Mouse (Mus musculus) heart, postnatal 25 days (tissue): ENCODE data around the gene Isyna1. TPM values are rescaled to one million over a fixed set of nuclear protein-coding genes. Genes with fewer than 3 reads are reported as not detected.

ENCODE experiments used
- DNase-seq: peaks from one replicate; pipeline ENCODE4 v3.0.0; 2022; ENCODE audit warnings: low spot score
- intact Hi-C: fragments of 180-260 bp; cut with DNase I; formaldehyde crosslinking; loops from one replicate; pipeline ENCODE4 v1.15.1; 2025
- total RNA-seq, 2 experiments: library from RNA; stranded (reverse); gene quantifications; 2 replicates each; pipeline ENCODE4 v1.2.3; 2021

Isyna1 gene
- total RNA-seq, 2 experiments from 2014 or later: 21.5 to 25.1 TPM

DNA sequence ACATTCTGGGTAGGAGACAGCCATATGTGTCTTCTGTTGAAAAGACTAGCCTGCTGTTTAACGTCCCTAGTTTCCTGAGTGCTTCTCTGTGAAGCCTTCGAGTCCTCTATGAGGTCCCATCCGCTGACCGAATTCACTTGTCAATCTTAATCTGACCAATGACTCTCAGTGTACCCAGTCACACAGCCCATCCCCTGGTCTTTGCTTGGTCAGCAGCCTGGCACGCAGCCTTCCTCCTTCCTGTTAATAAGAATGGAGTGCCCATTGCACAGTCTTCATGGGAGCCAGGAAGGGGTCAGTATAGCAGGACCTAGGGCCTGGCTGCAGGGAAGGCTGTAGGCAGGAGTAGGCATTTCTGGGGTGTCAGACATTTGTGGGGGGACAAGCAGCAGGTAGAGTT, 20.3 kb downstream of the Isyna1 start:
- intact Hi-C loops: loop anchor here (5.0 kb wide), 2 partner anchors 38 to 143 kb away; no protein-coding TSS in a partner anchor
- no peak for DNase-seq

DNA sequence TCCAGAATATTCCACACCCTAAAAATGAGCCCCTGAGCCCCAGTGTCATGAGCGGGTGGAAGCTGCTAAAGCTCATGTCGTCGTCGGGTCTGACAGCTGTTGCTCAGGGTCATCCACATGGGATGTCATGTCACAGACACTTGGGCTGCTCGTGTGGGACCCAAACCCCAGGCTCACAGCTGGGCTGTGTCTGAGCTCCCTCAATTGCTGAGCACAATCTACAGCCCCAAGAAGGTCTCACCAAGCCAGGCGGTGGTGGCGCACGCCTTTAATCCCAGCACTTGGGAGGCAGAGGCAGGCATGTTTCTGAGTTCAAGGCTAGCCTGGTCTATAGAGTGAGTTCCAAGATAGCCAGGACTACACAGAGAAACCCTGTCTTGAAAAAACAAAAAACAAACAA, 21.1 kb downstream of the Isyna1 start:
- intact Hi-C loops: no loop called here
- no peak for DNase-seq

DNA sequence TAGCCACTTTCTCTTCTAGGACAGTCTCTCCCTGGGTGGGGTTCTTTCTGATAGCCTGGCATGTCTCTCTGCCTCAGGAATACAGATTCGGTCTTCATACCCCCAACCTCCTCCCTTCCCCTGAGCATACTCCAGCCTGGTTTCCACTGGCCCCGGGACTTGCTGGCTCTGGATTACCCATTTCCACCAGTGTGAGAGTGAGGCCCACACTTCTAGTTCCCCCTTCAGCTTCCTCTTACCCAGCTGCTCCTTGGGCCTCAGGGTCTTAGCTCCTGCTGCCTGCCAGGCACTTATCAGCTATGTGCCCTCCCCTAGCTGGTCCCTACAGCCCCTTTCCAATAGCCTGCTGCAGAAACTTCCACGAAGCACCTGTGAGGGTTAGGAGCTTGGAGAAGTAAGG, 21.7 kb downstream of the Isyna1 start, which contains the start of gene Lrrc25:
TSS of gene Lrrc25 (plus strand) at position 262 of the 400 bp plus-strand sequence.
- intact Hi-C loops: no loop called here
- DNase-seq: no peak

DNA sequence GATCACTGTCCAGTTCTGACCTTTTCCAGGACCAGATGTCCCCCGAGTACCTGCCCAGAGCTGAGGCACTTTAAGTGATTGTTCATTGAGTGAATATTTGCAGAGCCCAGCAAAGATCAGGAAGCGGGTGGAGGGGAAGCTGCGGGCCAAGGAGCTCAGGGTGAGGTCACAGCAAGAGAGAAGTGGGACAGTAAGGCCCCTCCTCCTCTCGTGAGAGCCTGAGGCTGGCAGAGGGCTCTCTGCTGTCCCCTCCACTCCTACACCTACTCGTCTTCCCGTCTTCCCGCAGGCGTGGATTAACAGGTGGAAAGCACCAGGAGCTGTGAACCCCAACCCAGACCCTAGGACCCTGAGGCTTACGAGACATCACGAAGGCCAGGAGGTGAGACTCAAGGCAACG, 22.5 kb downstream of the Isyna1 start:
- no peak for DNase-seq
- intact Hi-C loops: no loop called here

DNA sequence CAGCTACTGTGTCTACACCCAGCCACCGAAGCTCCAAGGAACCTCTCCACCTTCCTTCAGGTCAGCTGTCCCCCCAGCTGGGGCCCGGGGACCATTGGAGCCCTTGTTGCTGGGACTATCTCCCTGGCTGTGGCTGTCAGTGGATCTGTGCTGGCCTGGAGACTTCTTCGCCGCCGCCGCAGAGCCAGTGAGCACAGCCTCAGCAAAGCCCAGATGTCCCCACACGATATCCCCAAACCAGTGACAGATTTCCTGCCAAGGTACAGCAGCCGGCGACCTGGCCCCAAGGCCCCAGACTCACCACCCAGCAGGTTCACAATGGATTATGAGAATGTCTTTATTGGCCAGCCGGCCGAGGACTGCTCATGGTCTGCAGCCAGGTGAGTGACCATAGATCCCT, 23.8 kb downstream of the Isyna1 start:
- intact Hi-C loops: no loop called here
- DNase-seq: no peak

DNA sequence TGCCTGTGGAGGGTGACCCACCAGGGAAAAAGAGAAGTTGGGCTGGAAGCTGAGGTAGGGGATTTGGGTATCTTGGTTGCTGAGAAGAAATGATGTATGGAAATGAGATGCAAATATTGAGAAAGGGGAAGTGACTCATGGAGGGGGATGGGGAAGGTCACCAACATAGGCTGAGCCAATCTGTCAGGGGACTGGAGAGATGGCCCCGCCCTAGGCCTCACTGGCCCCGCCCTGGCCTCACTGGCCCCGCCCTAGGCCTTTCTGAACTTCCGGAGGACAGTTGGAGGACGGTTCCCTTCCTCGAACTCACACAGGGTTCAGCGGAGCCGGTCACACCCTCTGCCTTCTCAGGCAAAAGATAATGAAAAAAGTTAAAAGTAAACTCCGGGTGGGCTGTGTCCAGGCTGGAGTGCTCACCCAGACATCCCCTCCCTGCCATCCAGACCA, 24.7 kb downstream of the Isyna1 start:
- intact Hi-C loops: no loop called here
- no peak for DNase-seq

DNA sequence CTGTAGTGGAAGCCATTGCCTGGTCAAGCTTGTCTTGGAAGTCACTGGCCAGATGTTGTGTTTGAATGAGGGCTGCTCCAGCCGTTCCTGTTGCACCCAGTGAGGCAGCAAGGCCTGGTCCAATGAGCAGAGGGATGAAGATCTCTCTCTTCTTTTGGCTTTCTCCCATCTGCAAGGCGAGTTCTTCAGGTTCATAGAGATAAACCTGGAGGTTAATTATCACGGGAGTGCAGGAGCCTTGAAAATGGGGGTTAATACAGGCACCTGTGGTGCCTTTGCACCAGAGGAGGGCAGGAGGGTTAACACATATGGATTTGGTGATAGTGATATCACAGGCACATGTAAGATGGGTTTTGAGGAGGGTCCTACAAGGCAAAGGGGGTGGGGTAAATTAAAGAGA, 28.0 kb downstream of the Isyna1 start:
- intact Hi-C loops: no loop called here
- DNase-seq: no peak

DNA sequence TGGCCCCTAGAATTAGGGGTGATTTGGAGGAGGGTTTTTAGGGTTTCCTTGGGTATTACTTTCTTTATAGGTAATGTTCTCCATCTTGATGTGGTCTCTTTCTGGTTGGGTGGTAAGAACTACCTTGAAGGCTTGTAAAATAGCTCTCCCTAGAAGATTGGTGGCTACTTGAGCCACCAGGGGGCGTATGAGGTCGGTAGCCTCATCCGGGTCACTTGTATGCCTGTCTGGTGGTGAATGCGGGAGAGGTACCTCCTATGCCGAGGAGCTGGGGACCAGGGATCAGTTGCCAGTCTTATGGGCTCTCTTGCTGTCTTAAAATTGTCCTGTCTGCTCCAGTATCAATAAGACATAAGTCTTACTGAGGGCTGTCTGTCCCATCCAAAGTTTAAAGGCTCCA, 30.9 kb downstream of the Isyna1 start:
- intact Hi-C loops: no loop called here
- no peak for DNase-seq

DNA sequence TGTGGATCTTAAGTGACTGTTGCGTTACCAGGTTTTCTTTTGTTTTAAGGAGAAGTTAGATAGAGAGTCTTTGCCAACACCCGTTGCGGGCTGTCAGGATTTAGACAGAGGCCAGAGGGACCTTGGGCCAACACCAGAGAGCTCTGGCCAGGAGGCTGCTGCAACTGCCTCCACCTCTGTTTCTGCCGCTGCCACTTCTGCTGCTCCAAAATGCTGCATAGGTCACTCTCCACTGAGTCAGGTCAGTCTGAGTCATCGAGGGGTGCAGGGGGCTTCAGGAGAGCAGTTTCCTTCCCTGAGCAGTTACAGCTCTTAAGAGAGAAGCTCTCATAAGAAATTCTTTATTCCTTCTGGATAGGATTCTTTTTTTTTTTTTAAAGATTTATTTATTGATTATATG, 32.9 kb downstream of the Isyna1 start:
- intact Hi-C loops: no loop called here
- no peak for DNase-seq

DNA sequence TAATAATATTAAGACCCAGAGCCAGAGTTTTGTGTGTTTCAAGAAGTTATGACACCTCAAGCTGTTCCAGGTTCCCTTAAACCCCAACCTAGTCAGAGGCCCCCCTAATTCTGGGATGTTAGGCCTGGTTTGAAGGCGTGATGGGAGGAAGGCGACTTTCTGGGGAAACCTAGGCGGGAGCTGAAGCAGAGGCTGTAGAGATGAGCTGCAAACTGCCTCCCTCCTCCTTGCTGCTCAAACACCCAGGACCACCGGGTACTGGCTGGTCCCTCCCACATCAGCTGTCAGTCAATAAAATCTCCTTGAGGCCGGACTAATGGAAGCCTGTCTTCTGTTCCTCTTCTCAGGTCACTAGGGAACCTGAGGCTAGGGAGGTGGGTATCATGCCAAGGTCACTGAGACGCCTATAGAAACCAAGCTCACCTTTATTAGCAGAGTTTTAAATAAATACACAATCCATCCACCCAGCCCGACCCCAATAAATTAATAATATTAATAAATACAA, 34.9 kb downstream of the Isyna1 start:
- intact Hi-C loops: loop anchor here (1.0 to 2.0 kb wide), 2 partner anchors 16 to 22 kb away; no protein-coding TSS in a partner anchor
- DNase-seq: no peak

DNA sequence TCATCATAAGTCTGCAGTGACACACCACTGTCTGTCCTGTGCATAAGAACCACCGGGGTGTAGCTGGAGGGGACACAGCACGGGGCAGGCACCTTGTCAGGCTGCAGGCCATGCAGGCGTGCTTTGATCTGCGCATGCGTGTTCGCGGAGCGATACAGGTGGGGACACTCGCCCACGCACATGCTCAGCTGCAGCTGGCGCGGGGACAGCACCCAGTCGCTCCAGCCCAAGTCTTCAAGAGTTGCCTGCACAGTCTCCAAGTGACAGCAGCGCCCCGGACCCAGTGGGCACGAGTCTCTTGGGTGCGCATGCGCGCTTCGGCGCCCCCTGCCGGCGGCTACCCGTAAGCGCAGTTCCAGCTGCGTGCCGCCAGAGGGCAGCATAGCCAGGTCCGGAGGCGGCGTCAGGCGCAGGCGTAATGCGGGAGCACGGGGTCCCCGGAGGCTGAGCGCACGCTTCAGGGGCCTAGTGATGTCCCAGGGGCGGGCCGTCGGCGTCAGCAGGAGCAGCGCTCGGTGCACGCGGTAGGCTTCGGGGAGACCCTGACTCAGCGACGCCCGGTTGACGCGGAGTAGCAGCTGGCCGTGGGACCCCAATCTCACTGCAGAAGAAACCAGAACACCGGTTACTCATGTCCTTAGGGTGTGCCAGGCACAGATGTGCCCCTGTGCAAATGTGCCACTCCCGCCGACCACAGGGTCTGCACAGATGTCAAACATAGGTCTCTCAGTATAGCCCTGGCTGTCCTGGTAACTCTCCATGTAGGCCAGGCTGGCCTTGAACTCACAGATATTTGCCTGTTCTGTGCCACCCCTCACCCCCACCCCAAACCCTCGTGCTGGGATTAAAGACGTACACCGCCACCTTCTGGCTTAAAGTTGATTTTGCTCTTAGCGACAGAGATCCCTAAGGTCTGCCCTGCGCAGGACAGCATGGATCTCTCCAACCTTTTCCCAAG, 35.7 kb downstream of the Isyna1 start:
- peak; percentile 79 for DNase-seq
- intact Hi-C loops: loop anchor here (1.0 to 2.0 kb wide), 3 partner anchors 17 to 71 kb away; no protein-coding TSS in a partner anchor

DNA sequence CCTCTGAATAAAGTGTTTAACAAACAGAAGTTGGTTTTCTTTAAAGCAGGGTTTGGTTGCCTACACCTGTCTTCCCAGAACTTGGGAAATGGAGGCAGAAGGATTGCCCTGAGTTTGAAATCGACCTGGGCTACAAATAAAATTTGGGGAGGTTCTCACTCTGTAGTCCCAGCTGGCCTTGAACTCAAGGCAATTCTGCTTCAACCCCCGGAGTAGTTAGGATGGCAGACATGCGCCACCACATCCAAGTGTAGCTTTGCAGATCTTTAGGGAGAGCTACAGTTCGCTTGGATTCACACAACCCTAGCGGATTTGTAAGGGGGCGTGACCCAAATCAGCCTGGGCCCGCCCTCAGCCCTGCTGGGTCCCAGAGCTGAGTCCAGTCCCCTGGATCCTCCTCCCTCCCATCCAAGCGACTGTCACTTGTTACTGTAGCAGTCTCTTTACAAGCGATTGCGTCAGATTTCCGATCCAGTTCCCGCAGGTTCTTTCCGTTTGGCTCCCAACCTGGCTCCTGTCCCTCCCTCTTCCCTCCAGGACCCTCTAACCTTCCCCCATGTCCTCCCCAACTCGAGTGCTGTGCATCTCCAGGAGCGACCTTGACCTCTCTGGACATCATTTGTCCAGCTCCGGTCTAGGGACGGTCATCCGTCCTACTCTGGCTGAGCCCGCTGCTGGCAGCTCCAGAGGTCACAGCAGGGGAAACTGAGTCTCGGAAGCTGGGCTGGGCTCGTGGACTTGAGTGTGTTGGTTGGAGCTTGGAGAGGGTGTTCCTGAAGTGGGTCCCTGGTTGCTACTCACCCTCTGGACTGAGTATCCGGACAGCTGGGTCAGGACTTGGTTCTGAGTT, 36.6 kb downstream of the Isyna1 start:
- intact Hi-C loops: loop anchor here (2.0 kb wide), 1 partner anchor 70 kb away; no protein-coding TSS in a partner anchor
- DNase-seq: peak; percentile 57

DNA sequence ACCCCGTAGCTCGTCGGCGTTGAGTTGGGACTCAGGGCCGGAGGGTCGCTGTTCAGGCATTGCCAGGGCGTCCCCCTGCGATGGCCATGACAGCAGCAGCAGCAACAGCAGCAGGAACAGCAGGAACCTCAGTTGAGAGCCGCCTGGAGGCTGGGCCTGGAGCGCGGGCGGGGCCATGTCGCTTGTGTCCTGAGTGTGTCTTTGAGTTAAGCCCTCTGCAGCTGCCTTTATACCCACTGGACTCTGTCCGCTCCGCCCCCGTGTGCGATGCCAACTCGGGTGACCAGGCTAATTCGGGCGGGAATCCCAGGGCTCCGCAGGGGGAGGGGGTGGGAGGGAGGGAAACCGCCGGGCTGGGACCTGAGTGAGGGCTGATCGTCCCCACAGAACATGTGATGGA, 37.3 kb downstream of the Isyna1 start:
- intact Hi-C loops: loop anchor here (2.0 kb wide), 1 partner anchor 69 kb away; no protein-coding TSS in a partner anchor
- DNase-seq: no peak

DNA sequence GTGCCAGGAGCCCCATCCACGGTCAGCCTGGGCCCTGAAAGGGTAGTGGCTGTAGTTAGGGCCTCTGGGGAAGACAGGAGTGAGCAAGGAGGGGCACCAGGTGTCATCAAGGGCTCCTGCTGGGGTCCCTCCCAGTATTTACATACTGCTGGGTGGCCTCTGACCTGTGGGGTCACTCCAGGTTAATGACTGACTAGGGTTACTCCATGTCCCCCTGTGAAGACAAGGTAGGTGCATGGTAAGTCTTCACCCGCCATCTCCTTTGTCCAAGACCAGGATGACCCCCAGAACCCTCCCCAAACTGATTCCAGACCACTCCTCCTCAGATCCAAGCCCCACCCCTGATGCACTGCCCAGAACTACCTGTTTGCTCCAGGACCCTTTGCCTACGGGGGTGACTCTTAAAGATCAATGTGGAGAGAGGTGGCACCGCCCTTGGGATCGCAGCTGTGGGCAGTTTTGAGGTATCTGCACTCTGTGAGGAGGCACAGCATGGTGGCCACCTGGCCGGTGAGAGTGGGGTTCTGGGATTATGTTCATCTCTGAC, 38.2 kb downstream of the Isyna1 start, which contains the start of gene Gdf15:
TSS of gene Gdf15 (minus strand) at position 111 of the 547 bp plus-strand sequence.
- DNase-seq: no peak
- intact Hi-C loops: no loop called here

DNA sequence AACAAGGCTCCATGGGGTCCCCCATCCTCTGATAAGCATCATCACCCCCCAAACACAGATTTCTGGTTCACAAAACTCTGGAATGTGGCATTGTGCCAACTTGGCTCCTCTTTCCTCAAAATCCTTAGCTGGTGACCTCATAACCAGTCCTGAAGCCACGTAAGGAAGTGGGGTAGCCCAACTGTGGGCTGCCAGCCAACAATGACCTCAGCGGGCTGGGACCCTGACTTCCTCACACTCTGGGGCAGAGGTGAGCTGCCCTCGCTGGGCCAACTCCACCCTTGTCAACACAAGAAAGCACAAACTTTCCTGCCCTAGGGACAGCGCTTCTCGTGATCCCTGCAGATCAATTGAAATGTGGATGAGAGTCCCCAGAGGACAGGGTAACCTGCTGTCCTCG, 39.9 kb downstream of the Isyna1 start:
- peak; percentile 74 for DNase-seq
- intact Hi-C loops: no loop called here

DNA sequence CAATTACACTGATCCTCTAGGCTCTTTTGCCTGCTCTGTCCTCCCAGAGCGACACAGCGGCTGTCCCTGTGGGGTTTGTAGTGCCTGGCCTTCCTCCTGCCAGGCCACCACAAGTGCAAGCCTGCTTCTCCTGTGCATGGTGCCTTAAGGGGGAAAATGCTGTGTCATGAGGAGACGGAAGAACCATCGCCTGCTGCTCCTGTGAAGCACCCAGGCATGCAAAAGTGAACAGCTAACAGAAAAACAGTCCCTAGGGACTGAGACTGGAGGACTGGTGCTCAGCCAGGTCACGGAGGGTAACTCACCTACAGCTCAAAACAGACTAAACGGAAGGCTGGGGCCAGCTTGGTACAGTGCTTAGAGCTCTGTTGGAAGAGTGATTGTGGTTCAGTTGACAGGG, 41.4 kb downstream of the Isyna1 start:
- intact Hi-C loops: no loop called here
- no peak for DNase-seq

DNA sequence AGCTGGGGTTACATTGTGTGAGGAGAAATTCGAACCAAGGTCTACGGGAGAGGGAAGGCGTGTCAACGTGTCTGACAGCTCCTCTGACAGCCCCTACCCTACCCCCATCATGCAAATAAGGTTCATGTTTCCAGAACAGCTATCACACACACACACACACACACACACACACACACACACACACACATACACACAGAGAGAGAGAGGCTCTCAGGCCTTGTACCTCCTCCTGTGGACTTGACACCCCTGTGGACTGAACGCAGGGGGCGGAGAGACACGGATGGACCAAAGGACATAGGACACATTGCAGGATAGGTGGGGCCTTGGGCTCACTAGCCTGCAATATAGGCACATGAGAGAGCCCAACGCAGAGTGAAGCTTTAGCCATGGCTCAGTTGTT, 42.7 kb downstream of the Isyna1 start:
- no peak for DNase-seq
- intact Hi-C loops: no loop called here

DNA sequence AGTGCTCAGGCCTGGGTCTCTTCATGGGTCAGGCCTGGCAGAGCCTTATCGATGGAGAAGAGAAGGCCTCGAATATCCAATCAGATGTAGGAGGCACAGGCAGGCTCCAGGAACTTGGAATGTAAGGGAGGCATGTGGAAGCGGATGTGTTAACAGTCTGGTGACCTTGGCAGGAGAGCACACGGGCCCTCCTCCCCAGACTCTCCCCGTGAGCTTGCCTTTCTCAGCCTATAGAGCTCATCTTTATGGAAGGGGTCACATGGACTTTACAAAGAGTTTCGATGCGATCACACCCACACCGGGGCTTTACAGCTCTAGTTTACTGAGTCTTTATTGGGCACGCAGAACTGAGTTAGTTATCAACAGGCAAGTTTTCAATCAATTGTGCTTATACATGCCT, 44.6 kb downstream of the Isyna1 start:
- intact Hi-C loops: no loop called here

DNA sequence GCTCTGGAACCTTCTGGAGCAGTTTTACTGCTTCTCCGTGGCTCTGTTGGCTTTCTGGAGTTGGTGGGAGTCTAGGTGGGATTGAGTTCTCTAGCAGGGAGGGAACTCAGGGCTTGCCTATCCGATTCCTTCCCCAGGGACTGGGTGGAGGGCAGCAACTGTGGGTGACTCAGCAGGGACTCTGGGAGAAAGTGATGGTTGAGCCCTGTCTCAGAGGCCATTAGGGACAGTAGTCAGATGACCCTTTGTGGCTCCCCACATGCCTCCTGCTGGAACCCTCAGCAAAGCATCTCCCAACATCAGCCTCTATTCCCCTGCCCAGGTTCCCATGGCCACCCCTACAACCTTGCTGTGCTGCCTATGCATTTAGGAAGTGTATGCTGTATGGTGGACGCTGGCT, 48.8 kb downstream of the Isyna1 start:
- intact Hi-C loops: no loop called here
- DNase-seq: no peak

More for the DNA sequence above, 44.6 kb downstream of the Isyna1 start:
- no peak for DNase-seq

DNA sequence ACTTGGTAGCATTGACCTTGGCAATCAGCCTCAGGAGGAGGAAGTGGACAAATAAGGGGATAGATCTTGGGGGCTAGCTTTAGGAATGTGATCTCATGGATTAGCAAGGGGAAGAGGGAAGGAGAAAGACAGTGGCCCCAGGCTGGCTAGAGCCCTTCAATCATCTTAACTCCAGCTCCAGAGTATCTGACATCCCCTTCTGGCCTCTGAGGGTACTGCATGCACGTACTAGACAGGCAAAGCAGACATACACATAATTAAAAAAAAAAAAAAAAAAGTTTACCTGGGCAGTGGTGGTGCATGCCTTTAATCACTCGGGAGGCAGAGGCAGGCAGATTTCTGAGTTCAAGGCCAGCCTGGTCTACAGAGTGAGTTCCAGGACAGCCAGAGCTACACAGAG, 49.9 kb downstream of the Isyna1 start:
- DNase-seq: no peak
- intact Hi-C loops: no loop called here
